8 mouse cellular contexts compared by ENCODE assay signal in the genomic region with DNA sequence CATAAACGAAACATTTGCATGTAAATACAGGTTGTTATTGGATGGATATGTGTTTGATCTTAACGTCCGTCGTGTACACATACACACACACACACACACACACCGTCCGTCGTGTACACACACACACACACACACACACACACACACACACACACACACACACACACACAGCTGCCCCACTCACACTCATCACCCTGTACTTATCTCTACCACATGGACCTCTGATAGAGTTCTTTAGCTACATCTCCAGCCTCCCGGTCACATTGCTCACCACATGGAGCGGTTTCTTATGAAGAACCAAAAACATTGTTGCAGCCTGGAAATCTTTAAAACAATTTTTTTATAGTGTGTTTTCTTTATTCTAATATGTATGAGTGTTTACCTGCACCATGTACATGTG. TPM values are rescaled to one million over a fixed set of nuclear protein-coding genes. Genes with fewer than 3 reads are reported as not detected.
A peak's percentile ranks its signal among the peaks of the same experiment; 100 is the strongest.
DNase-seq lines count a peak whose midpoint lies in the region; ATAC-seq and TF ChIP-seq lines count a peak whose summit lies in the region.

No protein-coding gene starts in this region.

- H3K4me3 ChIP-seq in heart, adult 2 months, result peak overlapping the region; percentile 67
- peak overlapping the region in 1 of 3 experiments; percentile 59 for H3K4me3 ChIP-seq in CH12.LX (replicated peaks in 1 of 3; ENCODE audit: low read depth in 2 of 3, low read length in 2 of 3, poor library complexity in 1 of 3)
- peak overlapping the region; percentile 65 for H3K4me3 ChIP-seq in forebrain, postnatal 0 days (ENCODE audit: low read depth, low read length)
- H3K4me3 ChIP-seq in liver, embryonic 16.5 days (ENCODE audit: low read depth, low read length), result peak overlapping the region; percentile 87

- peak overlapping the region; percentile 85 for H3K27ac ChIP-seq in heart, adult 2 months
- H3K27ac ChIP-seq in CH12.LX (ENCODE audit: insufficient read depth, low read depth), result peak overlapping the region; percentile 82
- peak overlapping the region; percentile 86 for H3K27ac ChIP-seq in forebrain, postnatal 0 days (ENCODE audit: low read depth, low read length)
- peak overlapping the region; percentile 59 for H3K27ac ChIP-seq in liver, embryonic 16.5 days (ENCODE audit: low read length)

- dilution Hi-C loops in CH12.LX (cut with MboI; ENCODE audit: extremely low pct_ligation_motif_present, extremely low pct_unique_long_range_greater_than_20kb, low sequenced_read_pairs), result no loop called here

- no peak for TF ChIP-seq EP300 in heart, adult 2 months (IDR thresholded peaks at IDR 0.05; ENCODE audit: insufficient read depth, low read depth, low read length)
- TF ChIP-seq EP300 in CH12.LX (IDR thresholded peaks at IDR 0.05; ENCODE audit: low read length), result no peak

- 23% methylated on average over 9 of the region's 9 CpGs for WGBS in heart, adult 2 months
- WGBS in forebrain, postnatal 0 days, result 19% methylated on average over 9 of the region's 9 CpGs
- 16% methylated on average over 9 of the region's 9 CpGs for WGBS in liver, embryonic 16.5 days (ENCODE audit: insufficient replicate concordance)

- DNase-seq in heart, adult 2 months, result no peak
- DNase-seq in heart, adult 18-20 months, result no peak
- no peak for DNase-seq in CH12.LX (ENCODE audit: extremely low read depth)
- DNase-seq in forebrain, postnatal 0 days, result no peak
- no peak for DNase-seq in frontal cortex, postnatal 10 days (ENCODE audit: low spot score in 2 of 2)
- no peak for DNase-seq in cerebellum, postnatal 25 days
- no peak for DNase-seq in urinary bladder, adult 18-20 months (ENCODE audit: low spot score in 2 of 2)

- no peaks in the 10 kb centered on the region for H3K79me2 ChIP-seq in heart, adult 2 months (replicated peaks; ENCODE audit: control insufficient read depth, insufficient read depth, low read length)
- no peaks in the 10 kb centered on the region for H3K79me2 ChIP-seq in CH12.LX (replicated peaks; ENCODE audit: control insufficient read depth, extremely low read depth, insufficient read depth, poor library complexity, severe bottlenecking)

- H3K27me3 ChIP-seq in heart, adult 2 months (ENCODE audit: control insufficient read depth, insufficient read depth, low read length), result no peaks in the 10 kb centered on the region
- peaks cover 3% of the 10 kb centered on the region for H3K27me3 ChIP-seq in CH12.LX (replicated peaks)
- no peaks in the 10 kb centered on the region for H3K27me3 ChIP-seq in forebrain, postnatal 0 days (ENCODE audit: insufficient read depth, low read length)
- H3K27me3 ChIP-seq in liver, embryonic 16.5 days (ENCODE audit: control insufficient read depth, insufficient read depth, low read depth, low read length), result no peaks in the 10 kb centered on the region

- TF ChIP-seq RAD21 in CH12.LX (IDR thresholded peaks at IDR 0.05; ENCODE audit: low read depth, low read length), result no peak

- no peaks in the 10 kb centered on the region for H3K36me3 ChIP-seq in heart, adult 2 months (ENCODE audit: control insufficient read depth, insufficient read depth, low read length)
- peaks cover 10 to 33% of the 10 kb centered on the region in 2 experiments for H3K36me3 ChIP-seq in CH12.LX (replicated peaks in 1 of 2; ENCODE audit: control insufficient read depth in 1 of 2, insufficient read depth in 1 of 2, low read length in 1 of 2)
- H3K36me3 ChIP-seq in forebrain, postnatal 0 days (ENCODE audit: insufficient read depth), result no peaks in the 10 kb centered on the region
- no peaks in the 10 kb centered on the region for H3K36me3 ChIP-seq in liver, embryonic 16.5 days (ENCODE audit: control insufficient read depth, insufficient read depth)

- TF ChIP-seq POLR2A in heart, adult 2 months (IDR thresholded peaks at IDR 0.05; ENCODE audit: insufficient read depth, low read depth, low read length), result no peak
- no peak for TF ChIP-seq POLR2A in CH12.LX (IDR thresholded peaks at IDR 0.05; ENCODE audit: low read depth, low read length)

- no peak for ATAC-seq in forebrain, postnatal 0 days
- ATAC-seq in liver, embryonic 16.5 days (ENCODE audit: low read depth), result peak; percentile 58

- in situ Hi-C loops in CH12.LX (cut with MboI; ENCODE audit: low pct_ligation_motif_present, low pct_unique_long_range_greater_than_20kb, low sequenced_read_pairs), result loop anchor here (5.0 kb wide), 1 partner anchor 383 kb away; no protein-coding TSS in a partner anchor

- no peaks in the 10 kb centered on the region for H3K9me3 ChIP-seq in CH12.LX (replicated peaks; ENCODE audit: low read length)
- H3K9me3 ChIP-seq in forebrain, postnatal 0 days (ENCODE audit: low read length), result no peaks in the 10 kb centered on the region
- H3K9me3 ChIP-seq in liver, embryonic 16.5 days (replicated peaks; ENCODE audit: control insufficient read depth, low read length), result no peaks in the 10 kb centered on the region

- peak overlapping the region; percentile 40 for H3K4me2 ChIP-seq in CH12.LX (ENCODE audit: insufficient read depth, low read depth, poor library complexity, severe bottlenecking)
- H3K4me2 ChIP-seq in forebrain, postnatal 0 days (ENCODE audit: low read depth), result peak overlapping the region; percentile 58
- peak overlapping the region; percentile 83 for H3K4me2 ChIP-seq in liver, embryonic 16.5 days (ENCODE audit: low read depth, low read length)

- TF ChIP-seq CTCF in heart, adult 2 months (IDR thresholded peaks at IDR 0.05), result no peak
- no peak for TF ChIP-seq CTCF in CH12.LX (conservative IDR thresholded peaks at IDR 0.05 in 1 of 2, IDR thresholded peaks at IDR 0.05 in 1 of 2; ENCODE audit: low read depth in 2 of 2, low read length in 2 of 2)
- TF ChIP-seq CTCF in forebrain, postnatal 0 days (IDR thresholded peaks at IDR 0.05; ENCODE audit: low read depth), result no peak

- intact Hi-C loops in heart, adult 2 months (cut with DNase I), result loop anchor here (2.0 to 5.0 kb wide), 2 partner anchors 47 to 68 kb away; a partner anchor contains a TSS

- peaks cover 8% of the 10 kb centered on the region for H3K4me1 ChIP-seq in heart, adult 2 months (ENCODE audit: control insufficient read depth, insufficient read depth, low read length)
- H3K4me1 ChIP-seq in CH12.LX (ENCODE audit: control insufficient read depth in 1 of 2, insufficient read depth in 2 of 2), result peaks cover 22 to 40% of the 10 kb centered on the region in 2 experiments
- H3K4me1 ChIP-seq in forebrain, postnatal 0 days (ENCODE audit: insufficient read depth), result peaks cover 11% of the 10 kb centered on the region; the same call in 1 of the 2 replicates
- peaks cover 42% of the 10 kb centered on the region for H3K4me1 ChIP-seq in liver, embryonic 16.5 days (ENCODE audit: control insufficient read depth, low read depth, low read length)

- H3K9ac ChIP-seq in heart, adult 2 months (ENCODE audit: low read depth, low read length), result peak overlapping the region; percentile 35
- H3K9ac ChIP-seq in CH12.LX (ENCODE audit: insufficient read depth, low read depth), result no peak overlapping the region
- H3K9ac ChIP-seq in forebrain, postnatal 0 days, result peak overlapping the region; percentile 82
- H3K9ac ChIP-seq in liver, embryonic 16.5 days (ENCODE audit: low read depth, low read length), result peak overlapping the region; percentile 64

TF ChIP-seq in CH12.LX, 34 proteins besides CTCF, POLR2A, EP300 and RAD21:
- TF ChIP-seq POLR2AphosphoS2 (IDR thresholded peaks at IDR 0.05; ENCODE audit: low read depth, low read length), result no peak
- peak; percentile 46; the same call in 1 of the 2 replicates for TF ChIP-seq MAX (IDR thresholded peaks at IDR 0.05; ENCODE audit: low read length)
- no peak for TF ChIP-seq JUND (conservative IDR thresholded peaks at IDR 0.05; ENCODE audit: low read depth, low read length)
- no peak for TF ChIP-seq TBP (conservative IDR thresholded peaks at IDR 0.05; ENCODE audit: low read depth, low read length)
- TF ChIP-seq ETS1 (conservative IDR thresholded peaks at IDR 0.05; ENCODE audit: low read depth, low read length), result 0 out of 2 replicates have a peak, but pooled peaks have one; percentile 0
- no peak for TF ChIP-seq NRF1 (IDR thresholded peaks at IDR 0.05; ENCODE audit: low read depth, low read length)

RNA-seq across cellular contexts. Expression of a gene that starts 0.5 kb away (rescaled TPM):
- 100 to 1,000 TPM; 296 to 343 TPM for total RNA-seq in heart, adult 2 months (2021)
- polyA plus RNA-seq in heart, adult 2 months (2012; rRNA removed), result 288 and 395 TPM in 2 replicates
- 100 to 1,000 TPM; 307 to 322 TPM for total RNA-seq in heart, adult 18-20 months (2021)
- total RNA-seq in CH12.LX (2012; rRNA removed) (198 and 208 TPM in 2 replicates), CH12.LX (2014; rRNA removed) (240 and 277 TPM in 2 replicates)
- 107 and 126 TPM in 2 replicates for polyA plus RNA-seq in CH12.LX (2012; ENCODE audit: insufficient read length, low read depth)
- total RNA-seq in forebrain, postnatal 0 days (2014; rRNA removed), result 214 and 330 TPM in 2 replicates
- polyA plus RNA-seq in forebrain, postnatal 0 days (2015; fragmentation: Nextera tagmentation; extraction: Ambion mirVana), result 388 and 459 TPM in 2 replicates
- 130 and 141 TPM in 2 replicates for polyA plus RNA-seq in liver, embryonic 16.5 days (2015; fragmentation: Nextera tagmentation; extraction: Ambion mirVana)

RNA-seq across cellular contexts. Expression of a gene that starts 33.4 kb away (rescaled TPM):
- 1 to 10 TPM; 4.1 to 5.6 TPM for total RNA-seq in heart, adult 2 months (2021)
- polyA plus RNA-seq in heart, adult 2 months (2012; rRNA removed), result 8.2 and 10.1 TPM in 2 replicates
- total RNA-seq in heart, adult 18-20 months (2021), result 1 to 10 TPM; 4.3 to 8.0 TPM
- total RNA-seq in CH12.LX (2012; rRNA removed), result 43.4 and 65.7 TPM in 2 replicates
- 25.9 and 26.3 TPM in 2 replicates for total RNA-seq in CH12.LX (2014; rRNA removed)
- 49.6 and 53.9 TPM in 2 replicates for polyA plus RNA-seq in CH12.LX (2012; ENCODE audit: insufficient read length, low read depth)
- 0.08 TPM in 1 of 2 replicates, not detected in the other for total RNA-seq in forebrain, postnatal 0 days (2014; rRNA removed)
- 0.06 TPM in 2 replicates for polyA plus RNA-seq in forebrain, postnatal 0 days (2015; fragmentation: Nextera tagmentation; extraction: Ambion mirVana)
- 0.28 TPM in 1 of 2 replicates, not detected in the other for polyA plus RNA-seq in liver, embryonic 16.5 days (2015; fragmentation: Nextera tagmentation; extraction: Ambion mirVana)
